Mouse (Mus musculus): ENCODE measurements around the gene Prr19. TPM values are rescaled to one million over a fixed set of nuclear protein-coding genes. Genes with fewer than 3 reads are reported as not detected.

Gene Prr19
- polyA plus RNA-seq, 1 experiment from 2014 or later = 1.3 TPM

Other genes with a start within 250 kb of the Prr19 start
- 14.3 and 18.1 TPM in 2 replicates for gene Grik5, start 229.1 kb upstream of the Prr19 start, polyA plus RNA-seq (2016; fragmentation: Nextera tagmentation; extraction: Ambion mirVana)
- gene Zfp574, start 228.8 kb upstream of the Prr19 start, polyA plus RNA-seq (2016; fragmentation: Nextera tagmentation; extraction: Ambion mirVana) = 39.7 and 41.2 TPM in 2 replicates
- gene Pou2f2, start 121.7 kb upstream of the Prr19 start, polyA plus RNA-seq (2016; fragmentation: Nextera tagmentation; extraction: Ambion mirVana) = 22.3 and 28.6 TPM in 2 replicates
- gene Dedd2, start 80.8 kb upstream of the Prr19 start, polyA plus RNA-seq (2016; fragmentation: Nextera tagmentation; extraction: Ambion mirVana) = 11.2 and 12.3 TPM in 2 replicates
- gene Zfp526, start 80.0 kb upstream of the Prr19 start, polyA plus RNA-seq (2016; fragmentation: Nextera tagmentation; extraction: Ambion mirVana) = 2.7 TPM in 2 replicates
- 15.9 and 17.5 TPM in 2 replicates for gene Gsk3a, start 63.6 kb upstream of the Prr19 start, polyA plus RNA-seq (2016; fragmentation: Nextera tagmentation; extraction: Ambion mirVana)
- gene Erf, start 50.6 kb upstream of the Prr19 start, polyA plus RNA-seq (2016; fragmentation: Nextera tagmentation; extraction: Ambion mirVana) = 10.3 and 13.0 TPM in 2 replicates
- gene Cic, start 33.7 kb upstream of the Prr19 start, polyA plus RNA-seq (2016; fragmentation: Nextera tagmentation; extraction: Ambion mirVana) = 40.8 and 46.9 TPM in 2 replicates
- 378 and 384 TPM in 2 replicates for gene Pafah1b3, start 3.4 kb upstream of the Prr19 start, polyA plus RNA-seq (2016; fragmentation: Nextera tagmentation; extraction: Ambion mirVana)
- 11.9 and 12.1 TPM in 2 replicates for gene Tmem145, start 4.7 kb downstream of the Prr19 start, polyA plus RNA-seq (2016; fragmentation: Nextera tagmentation; extraction: Ambion mirVana)
- 18.5 and 18.8 TPM in 2 replicates for gene Megf8, start 15.8 kb downstream of the Prr19 start, polyA plus RNA-seq (2016; fragmentation: Nextera tagmentation; extraction: Ambion mirVana)
- not detected in 2 replicates for gene Cnfn, start 68.3 kb downstream of the Prr19 start, polyA plus RNA-seq (2016; fragmentation: Nextera tagmentation; extraction: Ambion mirVana)
- gene Lipe, start 97.3 kb downstream of the Prr19 start, polyA plus RNA-seq (2016; fragmentation: Nextera tagmentation; extraction: Ambion mirVana) = 7.6 and 8.8 TPM in 2 replicates
- gene Cxcl17, start 111.5 kb downstream of the Prr19 start, polyA plus RNA-seq (2016; fragmentation: Nextera tagmentation; extraction: Ambion mirVana) = 0.27 and 0.52 TPM in 2 replicates
- 0.23 and 0.51 TPM in 2 replicates for gene Ceacam1, start 176.2 kb downstream of the Prr19 start, polyA plus RNA-seq (2016; fragmentation: Nextera tagmentation; extraction: Ambion mirVana)
- not detected in 2 replicates for gene Ceacam2, start 238.4 kb downstream of the Prr19 start, polyA plus RNA-seq (2016; fragmentation: Nextera tagmentation; extraction: Ambion mirVana)

Measured in forebrain, embryonic 12.5 days (tissue).